Mouse (Mus musculus) ES-Bruce4 (cell line): ENCODE measurements around the gene Zfp239. TPM values are rescaled to one million over a fixed set of nuclear protein-coding genes. Genes with fewer than 3 reads are reported as not detected.

ENCODE experiments used
- H3K27ac ChIP-seq: 2 replicates; pipeline ENCODE4 v1.5.1; 2012; ENCODE audit warnings: low read length, inconsistent platforms; ENCODE audit not compliant: insufficient read depth
- H3K27me3 ChIP-seq: 2 replicates; pipeline ENCODE4 v1.6.1; 2012; ENCODE audit warnings: mild to moderate bottlenecking, low read length, inconsistent platforms; ENCODE audit not compliant: control insufficient read depth, poor library complexity, insufficient read depth, severe bottlenecking
- H3K36me3 ChIP-seq: 2 replicates; pipeline ENCODE4 v1.6.1; 2012; ENCODE audit warnings: inconsistent platforms, mild to moderate bottlenecking, low read length, moderate library complexity; ENCODE audit not compliant: control insufficient read depth, poor library complexity, insufficient read depth, severe bottlenecking
- H3K4me1 ChIP-seq: one replicate; pipeline ENCODE4 v1.8.1; 2011; ENCODE audit warnings: low read length; ENCODE audit not compliant: control insufficient read depth, insufficient read depth
- H3K4me3 ChIP-seq: 2 replicates; pipeline ENCODE4 v1.5.1; 2011; ENCODE audit warnings: low read depth, mild to moderate bottlenecking, low read length
- H3K9ac ChIP-seq: 2 replicates; pipeline ENCODE4 v1.6.1; 2012; ENCODE audit warnings: low read depth, mild to moderate bottlenecking, inconsistent platforms; ENCODE audit not compliant: poor library complexity, severe bottlenecking
- H3K9me3 ChIP-seq: replicated peaks from 2 replicates; pipeline ENCODE4 v1.6.1; 2012; ENCODE audit warnings: mild to moderate bottlenecking, low read length, inconsistent platforms; ENCODE audit not compliant: control insufficient read depth, poor library complexity, insufficient read depth, severe bottlenecking
- CTCF ChIP-seq: IDR thresholded peaks from one replicate; pipeline ENCODE4 v1.8.1; 2011; ENCODE audit warnings: low read depth, low read length
- EP300 ChIP-seq: IDR thresholded peaks from 2 replicates; pipeline ENCODE4 v1.6.1; 2011; ENCODE audit warnings: low read depth, low read length; ENCODE audit not compliant: insufficient read depth
- POLR2A ChIP-seq: IDR thresholded peaks from one replicate; pipeline ENCODE4 v1.8.1; 2011; ENCODE audit warnings: low read length; ENCODE audit not compliant: insufficient read depth
- polyA plus RNA-seq: library from polyadenylated mRNA; stranded (reverse); fragments of >200 nt; gene quantifications from 2 replicates; pipeline ENCODE4 v1.2.4, GENCODE M21; 2011; ENCODE audit warnings: low read depth; ENCODE audit not compliant: missing spikeins, insufficient read depth, insufficient read length

Zfp239 gene
- polyA plus RNA-seq, 1 experiment, result 9.4 TPM

GRCm38 (mm10) chr6:117881229-117881628 is 19.3 kb downstream of the Zfp239 start:
- TF ChIP-seq CTCF, result no peak
- no peak for TF ChIP-seq POLR2A
- TF ChIP-seq EP300, result 0 out of 2 replicates have a peak, but pooled peaks have one; percentile 41
- Histone ChIP-seq H3K4me3 (no peak overlapping the region), H3K36me3 (no peaks in the 10 kb centered on the region), H3K9me3 (no peaks in the 10 kb centered on the region), H3K27ac (peak overlapping the region; percentile 94), H3K27me3 (no peaks in the 10 kb centered on the region), H3K9ac (no peak overlapping the region), H3K4me1 (peaks cover 1% of the 10 kb centered on the region)

GRCm38 (mm10) chr6:117881997-117882396 is 20.1 kb downstream of the Zfp239 start:
- H3K9me3 ChIP-seq, result no peaks in the 10 kb centered on the region
- H3K27ac ChIP-seq, result peak overlapping the region; percentile 94
- H3K4me1 ChIP-seq, result peaks cover 1% of the 10 kb centered on the region
- no peaks in the 10 kb centered on the region for H3K27me3 ChIP-seq
- no peak overlapping the region for H3K4me3 ChIP-seq
- no peaks in the 10 kb centered on the region for H3K36me3 ChIP-seq
- peak overlapping the region; percentile 21; the same call in 1 of the 2 replicates for H3K9ac ChIP-seq
- TF ChIP-seq EP300 (no peak), POLR2A (no peak), CTCF (no peak)

- Histone ChIP-seq H3K9me3 (no peaks in the 10 kb centered on the region), H3K27me3 (no peaks in the 10 kb centered on the region), H3K36me3 (no peaks in the 10 kb centered on the region), H3K9ac (no peak overlapping the region), H3K4me1 (peaks cover 1% of the 10 kb centered on the region), H3K27ac (no peak overlapping the region), H3K4me3 (no peak overlapping the region)
- no peak for TF ChIP-seq POLR2A
- no peak for TF ChIP-seq CTCF
- TF ChIP-seq EP300, result no peak
Measured at GRCm38 (mm10) chr6:117885943-117886342, 24.0 kb downstream of the Zfp239 start.

- H3K27ac ChIP-seq, result no peak overlapping the region
Measured at GRCm38 (mm10) chr6:117888032-117888431, 26.1 kb downstream of the Zfp239 start.

GRCm38 (mm10) chr6:117888642-117889096 is 26.8 kb downstream of the Zfp239 start:
- Histone ChIP-seq H3K9ac (no peak overlapping the region), H3K27me3 (no peaks in the 10 kb centered on the region), H3K4me1 (no peaks in the 10 kb centered on the region), H3K9me3 (no peaks in the 10 kb centered on the region), H3K36me3 (no peaks in the 10 kb centered on the region), H3K27ac (no peak overlapping the region), H3K4me3 (no peak overlapping the region)
- TF ChIP-seq POLR2A, result no peak
- TF ChIP-seq EP300, result no peak
- TF ChIP-seq CTCF, result no peak

More at GRCm38 (mm10) chr6:117888032-117888431, 26.1 kb downstream of the Zfp239 start:
- Histone ChIP-seq H3K9ac (no peak overlapping the region), H3K9me3 (no peaks in the 10 kb centered on the region), H3K27me3 (no peaks in the 10 kb centered on the region), H3K4me3 (no peak overlapping the region), H3K36me3 (no peaks in the 10 kb centered on the region), H3K4me1 (no peaks in the 10 kb centered on the region)
- TF ChIP-seq CTCF (no peak), EP300 (no peak), POLR2A (no peak)

- no peak overlapping the region for H3K4me3 ChIP-seq
- H3K27me3 ChIP-seq, result no peaks in the 10 kb centered on the region
- H3K9ac ChIP-seq, result no peak overlapping the region
- H3K9me3 ChIP-seq, result no peaks in the 10 kb centered on the region
- H3K27ac ChIP-seq, result no peak overlapping the region
- no peaks in the 10 kb centered on the region for H3K4me1 ChIP-seq
- H3K36me3 ChIP-seq, result no peaks in the 10 kb centered on the region
- TF ChIP-seq CTCF, result no peak
- no peak for TF ChIP-seq EP300
- no peak for TF ChIP-seq POLR2A
Measured at GRCm38 (mm10) chr6:117890257-117890656, 28.4 kb downstream of the Zfp239 start.
